Mouse (Mus musculus) cortical plate, adult 2 months (tissue): ENCODE measurements around the gene Mrpl12.

Experiments
- CTCF ChIP-seq: fragments of 200-500 bp; IDR thresholded peaks from 2 replicates; pipeline ENCODE4 v1.5.1; 2011; ENCODE audit warnings: mild to moderate bottlenecking, control low read depth, low read length; ENCODE audit not compliant: insufficient read depth; ENCODE audit errors: extremely low read depth
- POLR2A ChIP-seq: fragments of 200-500 bp; IDR thresholded peaks from 2 replicates; pipeline ENCODE4 v1.6.1; 2011; ENCODE audit warnings: mild to moderate bottlenecking, low read length, control low read depth; ENCODE audit not compliant: insufficient read depth; ENCODE audit errors: extremely low read depth

GRCm38 (mm10) chr11:120454965-120455364 lies 29.4 kb upstream of the Mrpl12 start:
- TF ChIP-seq CTCF: no peak
- TF ChIP-seq POLR2A: no peak
